Mouse (Mus musculus): Measurements from ENCODE around the gene Galnt12.

DNA sequence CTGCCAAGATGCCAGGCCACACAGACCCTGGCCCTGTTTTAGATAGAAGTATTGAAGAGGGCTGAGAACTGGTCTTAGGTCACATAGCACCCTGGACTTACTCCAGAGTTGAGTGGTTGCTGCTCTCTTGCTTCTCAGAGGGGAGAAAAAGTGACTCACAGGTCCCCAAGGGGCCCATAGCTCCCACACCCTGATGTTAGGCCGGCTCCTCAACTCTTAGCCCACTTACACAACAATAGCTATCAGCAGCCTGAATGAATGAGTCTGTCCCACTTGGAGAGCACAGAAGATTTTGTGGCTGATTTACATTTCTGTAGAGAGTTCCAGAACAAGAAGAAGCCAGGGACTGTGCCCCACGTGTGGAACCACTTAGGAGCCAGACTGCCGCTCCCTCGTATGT lies 37.9 kb downstream of the Galnt12 start:
- TF ChIP-seq HCFC1 (IDR thresholded peaks at IDR 0.05; ENCODE audit: borderline replicate concordance, insufficient read depth, low read length) (no peak), MAFK (IDR thresholded peaks at IDR 0.05; ENCODE audit: insufficient read depth, low read depth, low read length) (no peak)
